25 mouse cellular contexts compared by ENCODE assay signal in the genomic region with DNA sequence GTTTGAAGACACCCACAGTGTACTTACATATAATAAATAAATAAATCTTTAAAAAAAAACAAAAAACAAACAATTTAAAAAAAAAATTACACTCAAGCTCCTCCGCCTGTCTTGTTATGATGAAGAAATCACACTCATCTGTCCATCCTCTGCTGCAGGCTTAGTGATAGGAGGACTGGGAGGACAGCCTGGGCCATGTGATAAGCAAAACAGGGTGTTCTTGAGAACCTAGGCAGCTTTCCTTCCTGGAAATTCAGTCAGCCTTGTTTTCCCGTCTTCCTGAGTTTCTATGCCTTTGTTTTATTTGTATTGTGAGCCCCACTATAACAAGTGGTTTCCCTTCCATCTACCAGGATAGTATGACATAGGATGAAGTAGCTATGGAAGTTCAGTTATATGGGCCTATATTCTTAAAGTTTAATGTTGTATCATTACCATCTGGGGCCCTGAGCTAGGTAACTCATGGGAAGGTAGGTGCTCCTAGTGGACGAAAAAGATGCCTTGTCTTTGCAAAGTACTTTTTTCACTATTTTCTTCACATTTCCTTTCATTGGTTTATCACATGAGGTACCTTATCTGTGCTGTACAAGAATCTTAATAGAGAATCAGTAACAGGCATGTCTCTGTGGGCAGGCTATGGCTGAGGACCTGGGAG. TPM values are rescaled to one million over a fixed set of nuclear protein-coding genes. Genes with fewer than 3 reads are reported as not detected.
DNase-seq lines count a peak whose midpoint lies in the region; ATAC-seq and TF ChIP-seq lines count a peak whose summit lies in the region.
"Had no signal": no experiment of that assay in that cellular context is flagged by ENCODE, and none has a peak within 500 bp of the region (broad histone marks: within the 10 kb centered on the region; RNA-seq: fewer than 3 reads in every experiment).

No protein-coding gene starts in this region.

- H3K4me3 ChIP-seq in heart, embryonic 12.5 days, result no peak overlapping the region
- no peak overlapping the region for H3K4me3 ChIP-seq in heart, adult 2 months
- H3K4me3 ChIP-seq in liver, embryonic 12.5 days, result no peak overlapping the region
- H3K4me3 ChIP-seq in liver, embryonic 15.5 days (replicated peaks), result no peak overlapping the region
- H3K4me3 ChIP-seq in midbrain, embryonic 13.5 days (replicated peaks), result no peak overlapping the region
- H3K4me3 ChIP-seq: embryonic facial prominence, embryonic 12.5 days; embryonic facial prominence, embryonic 15.5 days; forebrain, embryonic 15.5 days; hindbrain, embryonic 12.5 days had no signal

- intact Hi-C loops in heart, adult 2 months (cut with DNase I), result no loop called here

- no peak for TF ChIP-seq EP300 in heart, adult 2 months (IDR thresholded peaks at IDR 0.05; ENCODE audit: insufficient read depth, low read depth, low read length)

- no peak for TF ChIP-seq POLR2A in heart, adult 2 months (IDR thresholded peaks at IDR 0.05; ENCODE audit: insufficient read depth, low read depth, low read length)

- H3K79me2 ChIP-seq in heart, adult 2 months (replicated peaks; ENCODE audit: control insufficient read depth, insufficient read depth, low read length), result no peaks in the 10 kb centered on the region

- H3K4me1 ChIP-seq in heart, embryonic 12.5 days (replicated peaks), result no peaks in the 10 kb centered on the region
- H3K4me1 ChIP-seq in heart, adult 2 months (ENCODE audit: control insufficient read depth, insufficient read depth, low read length), result no peaks in the 10 kb centered on the region
- peaks cover 33% of the 10 kb centered on the region for H3K4me1 ChIP-seq in liver, embryonic 12.5 days
- H3K4me1 ChIP-seq in liver, embryonic 15.5 days (replicated peaks), result peaks cover 23% of the 10 kb centered on the region
- no peaks in the 10 kb centered on the region for H3K4me1 ChIP-seq in midbrain, embryonic 13.5 days (replicated peaks)
- H3K4me1 ChIP-seq: embryonic facial prominence, embryonic 12.5 days; embryonic facial prominence, embryonic 15.5 days; forebrain, embryonic 15.5 days; hindbrain, embryonic 12.5 days had no signal

- peaks cover 89% of the 10 kb centered on the region for H3K36me3 ChIP-seq in heart, embryonic 12.5 days
- H3K36me3 ChIP-seq in heart, adult 2 months (ENCODE audit: control insufficient read depth, insufficient read depth, low read length), result no peaks in the 10 kb centered on the region; the same call in 1 of the 2 replicates
- peaks cover 93% of the 10 kb centered on the region for H3K36me3 ChIP-seq in liver, embryonic 12.5 days
- peaks cover 87% of the 10 kb centered on the region for H3K36me3 ChIP-seq in liver, embryonic 15.5 days (replicated peaks)
- H3K36me3 ChIP-seq in midbrain, embryonic 13.5 days, result peaks cover 96% of the 10 kb centered on the region

- no peaks in the 10 kb centered on the region for H3K9me3 ChIP-seq in heart, embryonic 12.5 days (replicated peaks)
- no peaks in the 10 kb centered on the region for H3K9me3 ChIP-seq in liver, embryonic 12.5 days (replicated peaks)
- H3K9me3 ChIP-seq in liver, embryonic 15.5 days (replicated peaks), result no peaks in the 10 kb centered on the region
- no peaks in the 10 kb centered on the region for H3K9me3 ChIP-seq in midbrain, embryonic 13.5 days
- H3K9me3 ChIP-seq: embryonic facial prominence, embryonic 12.5 days; embryonic facial prominence, embryonic 15.5 days; forebrain, embryonic 15.5 days; hindbrain, embryonic 12.5 days had no signal

- no peaks in the 10 kb centered on the region for H3K27me3 ChIP-seq in heart, embryonic 12.5 days (replicated peaks)
- H3K27me3 ChIP-seq in heart, adult 2 months (ENCODE audit: control insufficient read depth, insufficient read depth, low read length), result no peaks in the 10 kb centered on the region
- no peaks in the 10 kb centered on the region for H3K27me3 ChIP-seq in liver, embryonic 12.5 days (replicated peaks)
- H3K27me3 ChIP-seq in liver, embryonic 15.5 days, result no peaks in the 10 kb centered on the region
- H3K27me3 ChIP-seq in midbrain, embryonic 13.5 days, result no peaks in the 10 kb centered on the region
- H3K27me3 ChIP-seq: embryonic facial prominence, embryonic 12.5 days; embryonic facial prominence, embryonic 15.5 days; forebrain, embryonic 15.5 days; hindbrain, embryonic 12.5 days had no signal

- no peak overlapping the region for H3K4me2 ChIP-seq in heart, embryonic 12.5 days
- peak overlapping the region; percentile 28 for H3K4me2 ChIP-seq in liver, embryonic 12.5 days
- H3K4me2 ChIP-seq in liver, embryonic 15.5 days, result 0 out of 2 replicates have a peak overlapping the region, but pooled peaks have one; percentile 3
- H3K4me2 ChIP-seq in midbrain, embryonic 13.5 days (replicated peaks), result no peak overlapping the region
- H3K4me2 ChIP-seq: embryonic facial prominence, embryonic 12.5 days; embryonic facial prominence, embryonic 15.5 days; forebrain, embryonic 15.5 days; hindbrain, embryonic 12.5 days had no signal

- 0 out of 2 replicates have a peak, but pooled peaks have one; percentile 42 for ATAC-seq in heart, embryonic 12.5 days (ENCODE audit: insufficient number of reproducible peaks, low FRiP score)
- ATAC-seq in liver, embryonic 12.5 days, result peak; percentile 93
- ATAC-seq in liver, embryonic 15.5 days (ENCODE audit: insufficient read depth), result peak; percentile 88
- ATAC-seq in midbrain, embryonic 13.5 days, result no peak
- ATAC-seq: activated CD4-positive, CD25-positive, alpha-beta regulatory T cell, adult 4 months; forebrain, embryonic 15.5 days; hindbrain, postnatal 0 days had no signal

- WGBS in heart, embryonic 12.5 days, result 84% methylated on average over 3 of the region's 3 CpGs
- 88% methylated on average over 3 of the region's 3 CpGs for WGBS in heart, adult 2 months
- 40% methylated on average over 3 of the region's 3 CpGs for WGBS in liver, embryonic 12.5 days (ENCODE audit: insufficient replicate concordance)
- WGBS in liver, embryonic 15.5 days (ENCODE audit: insufficient replicate concordance), result 37% methylated on average over 3 of the region's 3 CpGs
- 94% methylated on average over 3 of the region's 3 CpGs for WGBS in midbrain, embryonic 13.5 days

- no peak for TF ChIP-seq CTCF in heart, adult 2 months (IDR thresholded peaks at IDR 0.05)

- H3K9ac ChIP-seq in heart, embryonic 12.5 days, result no peak overlapping the region
- no peak overlapping the region for H3K9ac ChIP-seq in heart, adult 2 months (ENCODE audit: low read depth, low read length)
- H3K9ac ChIP-seq in liver, embryonic 12.5 days, result no peak overlapping the region
- no peak overlapping the region for H3K9ac ChIP-seq in liver, embryonic 15.5 days
- H3K9ac ChIP-seq in midbrain, embryonic 13.5 days (replicated peaks), result no peak overlapping the region
- H3K9ac ChIP-seq: embryonic facial prominence, embryonic 12.5 days; embryonic facial prominence, embryonic 15.5 days; forebrain, embryonic 15.5 days; hindbrain, embryonic 12.5 days had no signal

- no peak for DNase-seq in heart, adult 2 months
- peak; percentile 12 for DNase-seq in yolk sac, embryonic 10.5 days (ENCODE audit: low spot score)
- no peak for DNase-seq in right cerebral cortex, adult 2 months (ENCODE audit: low spot score in 2 of 2)
- no peak for DNase-seq in gastrocnemius, postnatal 10 days
- DNase-seq: adrenal gland, adult 8-10 months; adrenal gland, postnatal 25 days; cerebellum, adult 11 months; cerebellum, adult 2 months; cerebellum, adult 9-11 months; heart, adult 11 months had no signal

- H3K27ac ChIP-seq in heart, embryonic 12.5 days (ENCODE audit: poor library complexity, severe bottlenecking), result no peak overlapping the region
- no peak overlapping the region for H3K27ac ChIP-seq in heart, adult 2 months
- H3K27ac ChIP-seq in liver, embryonic 12.5 days, result peak overlapping the region; percentile 72
- peak overlapping the region; percentile 53 for H3K27ac ChIP-seq in liver, embryonic 15.5 days (replicated peaks)
- no peak overlapping the region for H3K27ac ChIP-seq in midbrain, embryonic 13.5 days
- H3K27ac ChIP-seq: embryonic facial prominence, embryonic 12.5 days; embryonic facial prominence, embryonic 15.5 days; forebrain, embryonic 15.5 days; hindbrain, embryonic 12.5 days; hindbrain, postnatal 0 days had no signal

RNA-seq across cellular contexts. Expression of a gene that starts 14.2 kb away (rescaled TPM):
- polyA plus RNA-seq in heart, embryonic 12.5 days (2016; fragmentation: Nextera tagmentation; extraction: Ambion mirVana), result 3.0 and 3.1 TPM in 2 replicates
- under 1 TPM; 0.52 to 0.59 TPM for total RNA-seq in heart, adult 2 months (2021)
- 0.44 and 1.3 TPM in 2 replicates for polyA plus RNA-seq in heart, adult 2 months (2012; rRNA removed)
- 3.8 and 4.1 TPM in 2 replicates for polyA plus RNA-seq in liver, embryonic 12.5 days (2016; fragmentation: Nextera tagmentation; extraction: Ambion mirVana)
- polyA plus RNA-seq in liver, embryonic 15.5 days (2015; fragmentation: Nextera tagmentation; extraction: Ambion mirVana), result 2.7 and 4.2 TPM in 2 replicates
- total RNA-seq in gastrocnemius, postnatal 10 days (2021), result under 1 TPM; 0.18 to 0.26 TPM
- 0.52 TPM in 1 of 2 replicates, not detected in the other for polyA plus RNA-seq in midbrain, embryonic 13.5 days (2015; fragmentation: Nextera tagmentation; extraction: Ambion mirVana)
- total RNA-seq: gastrocnemius, adult 8-10 months had no signal

RNA-seq across cellular contexts. Expression of a gene that starts 32.3 kb away (rescaled TPM):
- 0.13 and 0.17 TPM in 2 replicates for polyA plus RNA-seq in heart, embryonic 12.5 days (2016; fragmentation: Nextera tagmentation; extraction: Ambion mirVana)
- not detected for total RNA-seq in heart, adult 2 months (2021)
- polyA plus RNA-seq in heart, adult 2 months (2012; rRNA removed), result 0.09 and 0.39 TPM in 2 replicates
- 0.19 TPM in 1 of 2 replicates, not detected in the other for polyA plus RNA-seq in liver, embryonic 12.5 days (2016; fragmentation: Nextera tagmentation; extraction: Ambion mirVana)
- polyA plus RNA-seq in liver, embryonic 15.5 days (2015; fragmentation: Nextera tagmentation; extraction: Ambion mirVana), result 0.07 and 0.13 TPM in 2 replicates
- total RNA-seq in gastrocnemius, postnatal 10 days (2021), result not detected
- 0.55 and 0.65 TPM in 2 replicates for polyA plus RNA-seq in midbrain, embryonic 13.5 days (2015; fragmentation: Nextera tagmentation; extraction: Ambion mirVana)
- total RNA-seq: common myeloid progenitor, adult 5-6 weeks; gastrocnemius, adult 8-10 months; gastrocnemius, postnatal 4 days; heart, postnatal 25 days; hematopoietic stem cell, adult 5-6 weeks had no signal
- polyA plus RNA-seq: activated CD4-positive, CD25-positive, alpha-beta regulatory T cell, adult 4 months; embryonic facial prominence, embryonic 12.5 days had no signal

RNA-seq across cellular contexts. Expression of a gene that starts 53.0 kb away (rescaled TPM):
- polyA plus RNA-seq in heart, embryonic 12.5 days (2016; fragmentation: Nextera tagmentation; extraction: Ambion mirVana), result 34.2 and 34.7 TPM in 2 replicates
- 10 to 100 TPM; 21.9 to 22.8 TPM for total RNA-seq in heart, adult 2 months (2021)
- polyA plus RNA-seq in heart, adult 2 months (2012; rRNA removed), result 8.7 and 12.7 TPM in 2 replicates
- polyA plus RNA-seq in liver, embryonic 12.5 days (2016; fragmentation: Nextera tagmentation; extraction: Ambion mirVana), result 27.7 and 27.8 TPM in 2 replicates
- 9.8 and 10.6 TPM in 2 replicates for polyA plus RNA-seq in liver, embryonic 15.5 days (2015; fragmentation: Nextera tagmentation; extraction: Ambion mirVana)
- total RNA-seq in gastrocnemius, postnatal 10 days (2021), result 10 to 100 TPM; 26.7 to 29.2 TPM
- 64.4 and 69.8 TPM in 2 replicates for polyA plus RNA-seq in midbrain, embryonic 13.5 days (2015; fragmentation: Nextera tagmentation; extraction: Ambion mirVana)

RNA-seq across cellular contexts. Expression of a gene that starts 59.4 kb away (rescaled TPM):
- polyA plus RNA-seq in heart, embryonic 12.5 days (2016; fragmentation: Nextera tagmentation; extraction: Ambion mirVana), result 22.8 and 23.9 TPM in 2 replicates
- 10 to 100 TPM; 12.2 to 13.3 TPM for total RNA-seq in heart, adult 2 months (2021)
- 10.5 and 12.1 TPM in 2 replicates for polyA plus RNA-seq in heart, adult 2 months (2012; rRNA removed)
- polyA plus RNA-seq in liver, embryonic 12.5 days (2016; fragmentation: Nextera tagmentation; extraction: Ambion mirVana), result 17.4 and 17.8 TPM in 2 replicates
- polyA plus RNA-seq in liver, embryonic 15.5 days (2015; fragmentation: Nextera tagmentation; extraction: Ambion mirVana), result 9.1 and 9.9 TPM in 2 replicates
- total RNA-seq in gastrocnemius, postnatal 10 days (2021), result 10 to 100 TPM; 14.2 to 14.5 TPM
- polyA plus RNA-seq in midbrain, embryonic 13.5 days (2015; fragmentation: Nextera tagmentation; extraction: Ambion mirVana), result 25.1 and 26.8 TPM in 2 replicates

Comparison
In these comparisons a context has a peak if more than half of its experiments do, and no peak if none do; other contexts are left out.
1. H3K27ac ChIP-seq: peak in liver, embryonic 12.5 days (single experiment) and liver, embryonic 15.5 days (single experiment); none in heart, embryonic 12.5 days (single experiment), heart, adult 2 months (single experiment) and midbrain, embryonic 13.5 days (single experiment).
2. H3K4me2 ChIP-seq: peak in liver, embryonic 12.5 days (single experiment) and liver, embryonic 15.5 days (single experiment); none in heart, embryonic 12.5 days (single experiment) and midbrain, embryonic 13.5 days (single experiment).